Mouse (Mus musculus): Measurements from ENCODE around the gene Bnip3. TPM values are rescaled to one million over a fixed set of nuclear protein-coding genes. Genes with fewer than 3 reads are reported as not detected.

Bnip3 gene
- polyA plus RNA-seq, 1 experiment from 2014 or later, result 71.9 TPM

DNA sequence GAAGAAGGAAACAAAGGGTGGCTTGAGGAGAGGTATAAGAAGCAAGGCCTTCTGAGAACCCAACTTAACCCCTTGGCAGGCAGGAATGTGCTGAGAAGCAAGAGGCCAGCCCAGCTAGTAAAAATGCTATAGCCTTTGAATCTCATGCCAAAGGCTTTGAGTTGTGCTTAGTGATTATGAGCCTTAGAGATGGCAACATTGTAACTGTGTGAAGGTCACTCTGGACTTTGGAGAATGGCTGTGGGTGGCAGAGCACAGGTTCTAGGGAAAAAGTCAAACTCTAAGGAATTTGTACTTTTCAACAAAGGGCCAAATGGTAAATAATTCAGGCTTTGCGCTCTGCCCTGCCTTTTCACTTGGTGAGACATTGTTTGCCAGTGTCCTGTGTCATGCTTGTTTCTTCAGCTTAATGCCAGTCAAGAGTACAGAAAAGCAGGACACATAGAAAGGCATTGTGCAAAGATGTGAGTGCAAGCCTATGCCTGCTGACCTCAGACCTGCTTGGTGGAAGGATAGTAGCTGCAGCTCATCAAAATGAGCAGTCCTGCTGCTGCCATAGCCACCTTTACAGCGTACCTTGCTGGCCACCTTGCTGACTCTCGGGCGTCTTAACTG, 55.8 kb downstream of the Bnip3 start:
- Histone ChIP-seq H3K36me3 (peaks cover 35% of the 10 kb centered on the region), H3K4me2 (replicated peaks) (no peak overlapping the region), H3K27me3 (no peaks in the 10 kb centered on the region), H3K4me3 (replicated peaks) (no peak overlapping the region), H3K4me1 (replicated peaks) (peaks cover 24% of the 10 kb centered on the region), H3K27ac (no peak overlapping the region), H3K9me3 (no peaks in the 10 kb centered on the region), H3K9ac (replicated peaks) (no peak overlapping the region)
- 93% methylated on average over 4 of the region's 4 CpGs for WGBS
- no peak for ATAC-seq

DNA sequence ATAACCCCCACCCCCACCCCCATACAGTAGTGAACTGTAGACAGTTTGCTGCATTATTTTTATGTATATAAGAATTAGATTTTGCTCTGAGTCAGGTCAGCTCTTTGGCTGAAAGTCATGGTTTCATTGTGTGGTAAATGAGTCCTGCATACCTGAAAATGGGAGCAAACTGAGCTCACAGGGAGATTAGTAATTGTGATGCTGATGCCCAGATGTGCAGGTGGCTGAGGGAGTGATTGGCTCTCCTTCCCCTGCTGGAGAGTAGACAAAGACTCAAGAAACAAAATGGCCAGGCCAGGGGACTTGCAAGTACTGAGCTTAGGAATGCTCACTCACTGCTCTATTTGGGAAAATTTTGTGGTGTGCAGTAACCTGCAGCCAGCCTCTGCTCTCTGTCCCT, 59.2 kb downstream of the Bnip3 start:
- H3K4me1 ChIP-seq (replicated peaks), result peaks cover 40% of the 10 kb centered on the region
- H3K9ac ChIP-seq (replicated peaks), result no peak overlapping the region
- no peak overlapping the region for H3K4me2 ChIP-seq (replicated peaks)
- ATAC-seq, result no peak
- H3K36me3 ChIP-seq, result peaks cover 29% of the 10 kb centered on the region
- no peaks in the 10 kb centered on the region for H3K27me3 ChIP-seq
- H3K4me3 ChIP-seq (replicated peaks), result no peak overlapping the region
- H3K27ac ChIP-seq, result no peak overlapping the region
- no peaks in the 10 kb centered on the region for H3K9me3 ChIP-seq

DNA sequence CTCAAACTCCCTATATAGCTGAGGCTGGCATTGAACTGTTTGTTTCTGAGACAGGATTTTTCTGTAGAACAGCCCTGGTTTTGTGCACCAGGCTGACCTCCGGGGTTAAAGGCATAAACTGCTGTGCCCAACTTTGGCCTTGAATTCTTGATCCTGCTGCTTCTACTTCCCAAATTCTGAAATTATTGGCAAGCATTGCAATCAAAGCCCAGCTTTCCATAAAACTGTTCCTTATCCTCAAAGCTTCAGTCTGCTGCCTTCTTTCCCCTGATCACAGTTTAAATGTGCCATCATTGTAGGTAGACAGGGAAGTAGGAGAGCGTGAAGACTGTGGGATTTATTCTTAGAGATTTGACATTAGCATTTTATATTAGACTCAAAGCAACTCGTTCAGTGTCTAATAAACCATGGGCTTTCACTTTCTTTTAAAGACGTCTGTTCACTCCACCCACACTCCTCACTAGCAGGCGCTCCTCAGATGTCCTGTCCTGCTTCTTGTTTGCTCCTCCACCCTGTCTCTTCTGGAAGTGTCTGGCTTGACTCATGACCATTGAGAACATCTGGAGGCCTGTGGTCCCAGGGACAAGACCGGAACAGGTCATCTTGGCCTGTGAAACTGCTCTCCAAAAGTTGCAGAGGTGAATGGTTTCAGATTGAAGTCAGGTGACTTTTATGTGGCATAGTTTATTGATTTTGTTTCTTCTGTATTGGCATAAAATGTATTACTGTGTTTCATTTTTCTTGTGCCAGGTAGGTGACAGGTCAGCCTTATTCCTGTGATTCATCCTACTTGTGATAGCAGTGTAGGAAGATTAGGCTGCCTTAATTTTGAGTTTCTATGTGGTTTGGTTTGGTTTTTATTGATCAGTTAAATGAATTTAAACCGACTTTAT, 61.0 kb downstream of the Bnip3 start:
- H3K36me3 ChIP-seq, result peaks cover 15% of the 10 kb centered on the region
- no peak overlapping the region; the same call in 1 of the 2 replicates for H3K9ac ChIP-seq (replicated peaks)
- H3K4me2 ChIP-seq (replicated peaks), result peak overlapping the region; percentile 96
- 79% methylated on average over 7 of the region's 7 CpGs for WGBS
- H3K4me1 ChIP-seq (replicated peaks), result peaks cover 58% of the 10 kb centered on the region
- no peaks in the 10 kb centered on the region for H3K27me3 ChIP-seq
- H3K9me3 ChIP-seq, result no peaks in the 10 kb centered on the region
- no peak overlapping the region for H3K27ac ChIP-seq
- peak overlapping the region; percentile 82 for H3K4me3 ChIP-seq (replicated peaks)
- ATAC-seq, result no peak

DNA sequence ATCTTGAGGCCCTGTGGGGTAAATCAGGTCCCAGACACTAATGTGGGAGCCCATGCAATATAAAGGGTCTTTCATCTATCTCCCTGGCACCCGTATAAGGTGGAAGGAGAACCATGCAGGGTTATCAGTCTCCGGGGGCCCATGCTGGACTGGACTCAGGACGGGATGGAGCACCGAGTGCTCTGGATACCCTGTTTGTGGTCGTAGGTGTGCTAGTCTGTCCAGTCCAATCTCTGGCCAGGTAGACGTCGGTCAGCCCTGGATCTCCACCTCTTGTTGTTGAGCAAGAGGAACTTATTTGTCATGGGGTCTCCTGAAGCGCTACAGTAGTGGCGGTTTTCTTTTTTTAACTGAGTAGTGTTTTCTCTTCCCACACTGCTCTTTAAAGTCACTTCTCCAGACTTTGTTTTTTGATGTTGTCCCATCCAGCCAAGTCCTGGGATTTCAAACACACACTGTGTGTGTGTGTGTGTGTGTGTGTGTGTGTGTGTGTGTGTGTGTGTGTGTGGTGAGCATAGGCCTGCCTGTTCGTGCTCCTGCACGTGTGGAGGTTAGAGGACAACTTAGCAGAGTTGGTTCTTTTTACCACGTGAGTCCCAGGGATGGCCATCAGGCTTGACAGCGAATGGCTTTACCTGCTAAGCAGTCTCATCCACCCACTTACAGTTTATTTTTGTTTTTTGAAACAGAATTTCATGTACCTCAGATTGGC, 61.8 kb downstream of the Bnip3 start:
- Histone ChIP-seq H3K9ac (replicated peaks) (peak overlapping the region; percentile 96), H3K4me2 (replicated peaks) (peak overlapping the region; percentile 96), H3K4me1 (replicated peaks) (peaks cover 66% of the 10 kb centered on the region), H3K9me3 (no peaks in the 10 kb centered on the region), H3K36me3 (peaks cover 11% of the 10 kb centered on the region), H3K27me3 (no peaks in the 10 kb centered on the region), H3K4me3 (replicated peaks) (peak overlapping the region; percentile 82), H3K27ac (peak overlapping the region; percentile 32; the same call in 1 of the 2 replicates)
- ATAC-seq, result no peak; the same call in 1 of the 2 replicates
- 43% methylated on average over 13 of the region's 13 CpGs for WGBS

DNA sequence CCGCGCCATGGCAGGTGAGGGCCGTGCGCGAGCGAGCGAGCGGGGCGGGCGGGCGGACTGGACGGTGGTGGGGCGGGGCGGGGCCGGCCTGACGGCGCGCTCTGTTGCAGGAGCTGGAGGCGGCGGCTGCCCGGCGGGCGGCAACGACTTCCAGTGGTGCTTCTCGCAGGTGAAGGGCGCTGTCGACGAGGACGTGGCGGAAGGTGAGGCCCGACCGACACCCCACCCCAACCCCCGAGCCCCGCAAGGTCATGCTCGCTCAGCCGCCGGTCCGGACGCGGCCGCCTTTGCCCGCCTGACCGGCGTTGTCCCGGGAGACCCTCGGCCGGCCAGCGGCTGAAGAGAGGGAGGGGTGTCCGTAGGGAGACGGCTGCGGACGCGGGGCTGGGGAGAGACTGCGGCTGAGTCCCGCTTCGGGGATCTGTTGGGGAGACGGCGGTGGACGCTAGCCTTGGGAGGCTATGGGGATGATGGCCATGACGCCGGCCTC, 62.8 kb downstream of the Bnip3 start:
- peak; percentile 81 for ATAC-seq
- Histone ChIP-seq H3K4me2 (replicated peaks) (peak overlapping the region; percentile 96), H3K36me3 (peaks cover 3% of the 10 kb centered on the region; the same call in 1 of the 2 replicates), H3K4me3 (replicated peaks) (peak overlapping the region; percentile 82), H3K4me1 (replicated peaks) (peaks cover 67% of the 10 kb centered on the region), H3K27ac (peak overlapping the region; percentile 97), H3K9me3 (no peaks in the 10 kb centered on the region), H3K27me3 (no peaks in the 10 kb centered on the region), H3K9ac (replicated peaks) (peak overlapping the region; percentile 96)
- WGBS, result under 1% methylated on average over 59 of the region's 61 CpGs

DNA sequence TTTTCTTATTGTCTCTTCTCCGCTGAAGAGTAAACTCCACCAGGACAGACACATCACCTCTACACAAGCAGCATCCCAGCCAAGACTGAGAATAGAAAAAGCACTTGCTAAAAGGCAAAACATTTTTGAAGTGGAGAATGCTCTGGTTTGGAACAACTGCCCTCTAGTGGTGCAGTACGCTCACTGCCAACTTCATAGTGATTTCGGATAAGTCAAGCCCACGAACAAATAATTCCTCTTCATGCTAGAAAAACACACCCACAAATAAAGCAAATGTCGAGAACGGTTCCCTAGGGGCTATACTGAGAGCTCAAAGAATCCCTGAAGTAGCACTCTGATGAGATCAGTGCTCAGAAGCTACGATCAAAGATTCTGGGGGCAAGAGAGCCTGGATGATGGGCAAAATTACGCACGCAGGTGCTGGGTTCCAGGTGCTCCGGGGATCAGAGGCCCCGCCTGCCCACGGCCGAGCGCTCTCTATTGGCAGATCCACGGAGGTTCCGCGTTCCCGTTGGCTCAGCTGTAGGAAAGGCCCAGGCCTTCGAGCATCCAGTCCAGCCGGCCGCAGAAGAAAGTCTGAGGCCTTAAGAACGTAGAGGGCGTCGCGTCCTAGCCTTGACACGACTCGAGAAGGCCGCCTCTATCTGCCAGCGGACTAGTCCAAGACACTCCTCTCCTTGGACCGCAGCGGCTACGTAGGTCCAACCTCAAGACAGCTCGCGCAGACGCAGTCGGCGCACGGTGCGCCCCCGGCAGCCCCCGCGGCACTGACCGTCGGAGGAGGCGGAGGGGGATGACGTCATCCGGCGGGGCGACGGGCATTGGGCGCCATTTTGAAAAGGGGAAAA, 63.6 kb downstream of the Bnip3 start, which contains the start of the genes Ppp2r2d and Mapk1ip1:
Gene Ppp2r2d, plus strand, starts transcription at position 536 of the 848 bp plus-strand sequence.
Gene Mapk1ip1, minus strand, starts transcription at position 730 of the 848 bp plus-strand sequence.
- no peaks in the 10 kb centered on the region for H3K27me3 ChIP-seq
- H3K9me3 ChIP-seq, result no peaks in the 10 kb centered on the region
- under 1% methylated on average over 50 of the region's 51 CpGs for WGBS
- peaks cover 3% of the 10 kb centered on the region; the same call in 1 of the 2 replicates for H3K36me3 ChIP-seq
- peaks cover 70% of the 10 kb centered on the region for H3K4me1 ChIP-seq (replicated peaks)
- H3K4me3 ChIP-seq (replicated peaks), result peak within 1 kb of the TSS; percentile 82
- H3K4me2 ChIP-seq (replicated peaks), result peak within 1 kb of the TSS; percentile 96
- H3K27ac ChIP-seq, result peak within 1 kb of the TSS; percentile 97
- H3K9ac ChIP-seq (replicated peaks), result peak within 1 kb of the TSS; percentile 96
- peak; percentile 95 for ATAC-seq

DNA sequence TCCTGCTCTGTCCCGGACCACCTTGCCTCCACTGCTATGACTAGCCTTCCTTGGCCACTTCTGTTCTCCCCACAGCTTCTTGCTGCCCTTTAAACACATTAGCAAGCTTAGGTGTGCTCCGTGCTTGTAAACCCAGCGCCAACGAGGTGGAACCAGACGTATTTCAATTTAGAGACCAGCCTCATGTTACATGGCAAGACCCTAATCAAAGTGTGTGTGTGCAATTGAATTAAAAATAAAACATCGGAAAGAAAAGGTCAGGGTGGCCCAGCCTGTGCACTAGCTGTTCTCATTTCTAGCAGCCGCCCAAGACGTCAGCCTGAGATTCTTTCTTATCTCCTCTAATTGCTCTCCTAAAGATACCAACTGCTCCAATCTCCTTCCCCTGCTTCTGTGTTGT, 64.2 kb downstream of the Bnip3 start:
- ATAC-seq, result no peak
- H3K27ac ChIP-seq, result peak overlapping the region; percentile 97
- H3K4me3 ChIP-seq (replicated peaks), result peak overlapping the region; percentile 82
- H3K9ac ChIP-seq (replicated peaks), result peak overlapping the region; percentile 63
- H3K4me2 ChIP-seq (replicated peaks), result peak overlapping the region; percentile 96
- H3K36me3 ChIP-seq, result no peaks in the 10 kb centered on the region
- no peaks in the 10 kb centered on the region for H3K9me3 ChIP-seq
- 41% methylated on average over 8 of the region's 8 CpGs for WGBS
- H3K4me1 ChIP-seq (replicated peaks), result peaks cover 67% of the 10 kb centered on the region
- no peaks in the 10 kb centered on the region for H3K27me3 ChIP-seq

DNA sequence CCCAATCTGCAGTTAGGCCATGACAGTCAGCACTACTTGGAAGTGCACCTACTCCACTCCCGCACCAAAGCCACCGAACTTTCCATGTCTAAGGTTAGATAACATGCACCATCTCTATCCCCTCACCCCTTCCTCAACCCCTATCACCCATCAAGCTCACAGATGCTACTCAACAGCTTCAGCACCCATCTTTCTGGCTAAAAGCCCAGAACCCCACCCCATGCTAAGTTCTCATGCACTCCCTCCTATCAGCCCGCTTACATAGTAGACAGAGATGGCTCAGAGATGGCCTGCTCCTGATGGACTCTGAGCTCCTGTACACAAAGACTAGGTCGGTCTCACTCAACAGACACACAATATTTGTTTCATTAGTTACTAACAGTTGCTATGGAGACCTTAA, 65.9 kb downstream of the Bnip3 start:
- no peak overlapping the region for H3K27ac ChIP-seq
- H3K36me3 ChIP-seq, result no peaks in the 10 kb centered on the region
- H3K4me1 ChIP-seq (replicated peaks), result peaks cover 53% of the 10 kb centered on the region
- no peak overlapping the region for H3K4me3 ChIP-seq (replicated peaks)
- WGBS, result 90% methylated on average over 4 of the region's 4 CpGs
- H3K4me2 ChIP-seq (replicated peaks), result peak overlapping the region; percentile 96
- no peak overlapping the region for H3K9ac ChIP-seq (replicated peaks)
- no peaks in the 10 kb centered on the region for H3K27me3 ChIP-seq
- no peaks in the 10 kb centered on the region for H3K9me3 ChIP-seq
- no peak for ATAC-seq

DNA sequence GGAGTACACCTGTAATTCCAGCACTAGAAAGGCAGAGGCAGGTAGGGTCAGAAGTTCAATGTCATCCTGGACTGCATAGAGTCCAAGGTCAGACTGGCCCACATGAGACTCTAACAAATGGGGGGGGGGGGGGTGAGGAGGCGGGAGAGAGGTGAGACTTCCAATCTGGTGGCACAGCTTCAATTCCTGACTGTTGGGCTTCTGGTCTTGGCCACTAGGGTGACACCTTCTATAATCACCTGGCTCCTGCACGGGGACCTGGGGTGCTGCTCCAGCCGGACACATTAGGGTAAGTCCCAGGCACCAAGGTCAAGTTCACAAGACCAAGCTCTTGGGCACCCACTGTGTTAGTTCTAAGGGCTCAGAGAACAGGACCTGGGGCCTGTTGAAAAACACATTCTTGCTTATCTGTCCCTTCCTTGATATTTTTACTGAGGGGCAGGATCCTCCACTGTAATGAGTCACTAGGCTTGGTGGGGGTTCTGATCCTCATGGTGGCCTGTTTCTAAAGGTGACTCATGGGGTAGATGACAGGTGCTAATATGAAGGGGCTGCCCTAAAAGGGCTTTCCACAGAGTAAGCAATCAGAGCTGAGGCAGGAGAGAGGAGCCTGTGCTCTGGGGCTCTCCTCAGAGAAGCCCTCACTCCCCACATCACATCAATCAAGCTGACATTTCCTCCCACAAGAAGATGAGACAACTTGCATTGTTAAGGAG, 67.7 kb downstream of the Bnip3 start:
- Histone ChIP-seq H3K4me2 (replicated peaks) (no peak overlapping the region), H3K27ac (no peak overlapping the region), H3K9me3 (no peaks in the 10 kb centered on the region), H3K4me1 (replicated peaks) (peaks cover 37% of the 10 kb centered on the region), H3K4me3 (replicated peaks) (no peak overlapping the region), H3K9ac (replicated peaks) (no peak overlapping the region), H3K36me3 (peaks cover under 1% of the 10 kb centered on the region), H3K27me3 (no peaks in the 10 kb centered on the region)
- ATAC-seq, result no peak
- 84% methylated on average over 3 of the region's 3 CpGs for WGBS

Data from midbrain, embryonic 13.5 days (tissue).